Mouse (Mus musculus): ENCODE measurements around the gene Ogfrl1. TPM values are rescaled to one million over a fixed set of nuclear protein-coding genes. Genes with fewer than 3 reads are reported as not detected.

Gene Ogfrl1
- 26.6 and 27.5 TPM in 2 replicates for total RNA-seq (2014; rRNA removed)
- polyA plus RNA-seq (2015; fragmentation: Nextera tagmentation; extraction: Ambion mirVana) = 18.2 and 19.6 TPM in 2 replicates

DNA sequence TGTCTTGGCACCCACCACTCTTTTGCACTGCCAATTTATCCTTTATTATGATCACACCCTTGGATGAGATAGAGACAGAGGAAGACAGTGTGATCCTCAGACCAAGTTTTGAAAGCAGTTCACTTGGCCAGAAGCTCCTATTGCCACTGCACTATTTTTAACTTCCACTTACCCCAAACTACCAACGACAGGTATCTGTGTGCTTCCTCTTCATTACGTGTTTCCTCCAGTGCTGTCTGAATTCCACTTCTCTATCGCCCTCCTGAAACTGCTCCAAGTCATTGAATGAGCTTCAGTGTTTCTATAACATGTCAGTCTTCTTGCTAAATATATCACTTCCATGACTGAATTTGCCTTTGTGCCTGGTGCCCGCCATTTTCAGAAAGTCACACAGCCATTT, at the start of gene Ogfrl1:
Ogfrl1 (minus strand) TSS at position 150 of the 400 bp plus-strand sequence.
- ATAC-seq (no peak), DNase-seq (no peak)
- no peak within 1 kb of the TSS for H3K27ac ChIP-seq (ENCODE audit: low read depth, low read length)
- no peak within 1 kb of the TSS for H3K4me3 ChIP-seq (ENCODE audit: low read depth, low read length)
- H3K9ac ChIP-seq = no peak within 1 kb of the TSS
- no peaks in the 10 kb centered on the region for H3K27me3 ChIP-seq (ENCODE audit: insufficient read depth, low read length)
- no peaks in the 10 kb centered on the region for H3K4me1 ChIP-seq (ENCODE audit: insufficient read depth)
- WGBS = 80% methylated on average over 4 of the region's 4 CpGs
- H3K4me2 ChIP-seq (ENCODE audit: low read depth) = no peak within 1 kb of the TSS
- H3K36me3 ChIP-seq (ENCODE audit: insufficient read depth) = no peaks in the 10 kb centered on the region
- no peaks in the 10 kb centered on the region for H3K9me3 ChIP-seq (ENCODE audit: low read length)
- TF ChIP-seq CTCF (IDR thresholded peaks at IDR 0.05; ENCODE audit: low read depth) = no peak

GRCm38 (mm10) chr1:23445736-23446424, 48.3 kb upstream of the Ogfrl1 start:
- Histone ChIP-seq H3K4me2 (ENCODE audit: low read depth) (no peak overlapping the region), H3K4me1 (ENCODE audit: insufficient read depth) (no peaks in the 10 kb centered on the region), H3K27ac (ENCODE audit: low read depth, low read length) (no peak overlapping the region), H3K4me3 (ENCODE audit: low read depth, low read length) (no peak overlapping the region), H3K36me3 (ENCODE audit: insufficient read depth) (no peaks in the 10 kb centered on the region), H3K9ac (no peak overlapping the region), H3K27me3 (ENCODE audit: insufficient read depth, low read length) (no peaks in the 10 kb centered on the region), H3K9me3 (ENCODE audit: low read length) (no peaks in the 10 kb centered on the region)
- no peak for TF ChIP-seq CTCF (IDR thresholded peaks at IDR 0.05; ENCODE audit: low read depth)
- WGBS = 88% methylated on average over 5 of the region's 5 CpGs
- ATAC-seq (no peak), DNase-seq (no peak)

DNA sequence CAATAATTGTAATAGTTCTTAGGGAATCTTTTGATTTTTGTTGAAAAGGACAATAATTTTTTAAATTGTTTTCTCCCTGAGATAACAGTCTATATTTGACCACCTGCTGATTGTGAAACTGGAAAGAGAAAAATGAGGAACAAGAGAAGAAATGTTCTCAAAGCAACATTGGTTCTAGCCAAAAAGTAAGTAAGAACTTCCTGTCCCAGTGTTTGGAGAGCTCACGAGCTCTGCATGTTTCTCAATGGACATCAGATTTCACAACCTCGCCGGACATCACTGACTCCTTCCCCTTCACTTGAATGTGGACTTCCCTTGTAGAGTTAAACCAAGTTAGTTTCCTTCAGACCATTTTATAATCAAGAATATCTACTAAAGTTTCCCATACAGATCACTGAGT, 36.0 kb upstream of the Ogfrl1 start:
- no peaks in the 10 kb centered on the region for H3K27me3 ChIP-seq (ENCODE audit: insufficient read depth, low read length)
- DNase-seq = no peak
- no peaks in the 10 kb centered on the region for H3K9me3 ChIP-seq (ENCODE audit: low read length)
- H3K4me3 ChIP-seq (ENCODE audit: low read depth, low read length) = no peak overlapping the region
- H3K27ac ChIP-seq (ENCODE audit: low read depth, low read length) = no peak overlapping the region
- no peak overlapping the region for H3K9ac ChIP-seq
- no peaks in the 10 kb centered on the region for H3K36me3 ChIP-seq (ENCODE audit: insufficient read depth)
- 78% methylated on average over 3 of the region's 3 CpGs for WGBS
- TF ChIP-seq CTCF (IDR thresholded peaks at IDR 0.05; ENCODE audit: low read depth) = no peak
- H3K4me2 ChIP-seq (ENCODE audit: low read depth) = no peak overlapping the region
- no peaks in the 10 kb centered on the region for H3K4me1 ChIP-seq (ENCODE audit: insufficient read depth)
- no peak for ATAC-seq

- Histone ChIP-seq H3K36me3 (ENCODE audit: insufficient read depth) (no peaks in the 10 kb centered on the region), H3K9ac (no peak overlapping the region), H3K4me2 (ENCODE audit: low read depth) (no peak overlapping the region), H3K4me1 (ENCODE audit: insufficient read depth) (no peaks in the 10 kb centered on the region), H3K27ac (ENCODE audit: low read depth, low read length) (no peak overlapping the region), H3K27me3 (ENCODE audit: insufficient read depth, low read length) (no peaks in the 10 kb centered on the region), H3K4me3 (ENCODE audit: low read depth, low read length) (no peak overlapping the region), H3K9me3 (ENCODE audit: low read length) (no peaks in the 10 kb centered on the region)
- no peak for DNase-seq
- ATAC-seq = no peak
- no peak for TF ChIP-seq CTCF (IDR thresholded peaks at IDR 0.05; ENCODE audit: low read depth)
- 95% methylated on average over 2 of the region's 2 CpGs for WGBS
Measured at GRCm38 (mm10) chr1:23426447-23426846, 28.9 kb upstream of the Ogfrl1 start.

DNA sequence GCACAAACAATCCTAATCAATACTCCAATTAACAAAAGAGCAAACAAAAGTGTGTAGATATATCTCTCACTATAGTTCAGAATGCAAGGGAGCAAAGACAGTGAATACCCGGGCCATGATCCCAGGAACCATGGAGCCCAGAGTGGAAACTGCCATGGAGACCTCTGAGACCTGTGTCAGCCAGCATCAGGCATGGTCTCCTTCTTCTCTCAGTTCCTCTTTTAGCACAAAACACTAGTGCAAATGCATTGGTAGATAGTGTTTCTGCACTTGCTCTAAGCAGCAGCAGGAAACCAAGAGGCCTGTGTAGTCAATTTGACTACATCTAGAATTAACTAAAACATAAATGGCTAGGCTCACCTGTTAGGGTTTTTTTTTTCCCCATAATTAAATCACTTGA, 21.4 kb upstream of the Ogfrl1 start:
- Histone ChIP-seq H3K4me1 (ENCODE audit: insufficient read depth) (no peaks in the 10 kb centered on the region), H3K4me3 (ENCODE audit: low read depth, low read length) (no peak overlapping the region), H3K9ac (no peak overlapping the region), H3K27ac (ENCODE audit: low read depth, low read length) (no peak overlapping the region), H3K36me3 (ENCODE audit: insufficient read depth) (no peaks in the 10 kb centered on the region), H3K9me3 (ENCODE audit: low read length) (no peaks in the 10 kb centered on the region), H3K27me3 (ENCODE audit: insufficient read depth, low read length) (no peaks in the 10 kb centered on the region), H3K4me2 (ENCODE audit: low read depth) (no peak overlapping the region)
- TF ChIP-seq CTCF (IDR thresholded peaks at IDR 0.05; ENCODE audit: low read depth) = no peak
- ATAC-seq = no peak
- whole genome bisulfite sequencing = 96% methylated on average over 1 of the region's 1 CpGs
- no peak for DNase-seq

- no peaks in the 10 kb centered on the region for H3K36me3 ChIP-seq (ENCODE audit: insufficient read depth)
- no peak overlapping the region for H3K4me2 ChIP-seq (ENCODE audit: low read depth)
- TF ChIP-seq CTCF (IDR thresholded peaks at IDR 0.05; ENCODE audit: low read depth) = no peak
- no peaks in the 10 kb centered on the region for H3K4me1 ChIP-seq (ENCODE audit: insufficient read depth)
- no peaks in the 10 kb centered on the region for H3K27me3 ChIP-seq (ENCODE audit: insufficient read depth, low read length)
- no peak overlapping the region for H3K4me3 ChIP-seq (ENCODE audit: low read depth, low read length)
- no peak overlapping the region for H3K27ac ChIP-seq (ENCODE audit: low read depth, low read length)
- WGBS = 93% methylated on average over 2 of the region's 2 CpGs
- ATAC-seq (no peak), DNase-seq (no peak)
- no peak overlapping the region for H3K9ac ChIP-seq
- no peaks in the 10 kb centered on the region for H3K9me3 ChIP-seq (ENCODE audit: low read length)
Measured at GRCm38 (mm10) chr1:23418059-23418458, 20.5 kb upstream of the Ogfrl1 start.

DNA sequence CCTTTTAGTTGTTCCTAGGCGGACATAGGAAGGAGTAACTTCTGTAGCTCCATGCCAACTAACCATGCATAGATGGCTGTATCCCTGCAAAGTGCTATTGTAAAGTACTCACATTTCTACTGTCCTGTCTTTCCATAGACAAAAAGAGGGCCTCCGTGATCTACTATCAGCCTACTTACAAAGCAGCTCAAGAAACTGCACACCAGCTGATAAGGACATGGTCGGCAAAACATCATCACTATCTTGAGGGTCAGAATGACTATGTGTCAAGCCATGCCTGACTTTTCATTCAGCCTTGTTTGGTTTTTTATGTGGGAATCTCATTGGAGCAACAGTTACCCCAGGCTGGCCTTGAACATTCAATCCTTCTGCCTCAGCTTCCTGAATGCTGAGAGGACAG, 20.0 kb upstream of the Ogfrl1 start:
- Histone ChIP-seq H3K4me1 (ENCODE audit: insufficient read depth) (no peaks in the 10 kb centered on the region), H3K27me3 (ENCODE audit: insufficient read depth, low read length) (no peaks in the 10 kb centered on the region), H3K36me3 (ENCODE audit: insufficient read depth) (no peaks in the 10 kb centered on the region), H3K27ac (ENCODE audit: low read depth, low read length) (no peak overlapping the region), H3K4me2 (ENCODE audit: low read depth) (no peak overlapping the region), H3K4me3 (ENCODE audit: low read depth, low read length) (no peak overlapping the region), H3K9ac (no peak overlapping the region), H3K9me3 (ENCODE audit: low read length) (no peaks in the 10 kb centered on the region)
- 98% methylated on average over 3 of the region's 3 CpGs for WGBS
- ATAC-seq (no peak), DNase-seq (no peak)
- TF ChIP-seq CTCF (IDR thresholded peaks at IDR 0.05; ENCODE audit: low read depth) = no peak

Data from forebrain, postnatal 0 days (tissue).